Mouse (Mus musculus) limb, embryonic 15.5 days (tissue): ENCODE data around the gene Mtch1. TPM values are rescaled to one million over a fixed set of nuclear protein-coding genes. Genes with fewer than 3 reads are reported as not detected.

Experiments
- ATAC-seq: fragments of 200-750 bp; cut with Nextera tagmentation; 2 replicates; pipeline ENCODE4 v1.8.0; 2017; ENCODE audit warnings: low read depth, moderate TSS enrichment; ENCODE audit not compliant: insufficient number of reproducible peaks, low FRiP score, low TSS enrichment
- H3K27ac ChIP-seq: fragments of 300-500 bp; sonication (generic); 2 replicates; pipeline ENCODE4 v1.5.1; 2015; ENCODE audit warnings: moderate library complexity, mild to moderate bottlenecking, inconsistent platforms
- H3K27me3 ChIP-seq: fragments of 300-500 bp; sonication (generic); 2 replicates; pipeline ENCODE4 v1.6.1; 2015; ENCODE audit warnings: inconsistent platforms
- H3K36me3 ChIP-seq: fragments of 300-500 bp; sonication (generic); 2 replicates; pipeline ENCODE4 v1.6.1; 2015; ENCODE audit warnings: inconsistent platforms
- H3K4me1 ChIP-seq: fragments of 300-500 bp; sonication (generic); 2 replicates; pipeline ENCODE4 v1.6.1; 2015; ENCODE audit warnings: inconsistent platforms
- H3K4me2 ChIP-seq: fragments of 300-500 bp; sonication (generic); 2 replicates; pipeline ENCODE4 v1.6.1; 2015; ENCODE audit warnings: mild to moderate bottlenecking, inconsistent platforms
- H3K4me3 ChIP-seq: fragments of 300-500 bp; sonication (generic); 2 replicates; pipeline ENCODE4 v1.5.1; 2015; ENCODE audit warnings: mild to moderate bottlenecking, inconsistent platforms
- H3K9ac ChIP-seq: fragments of 300-500 bp; sonication (generic); 2 replicates; pipeline ENCODE4 v1.6.1; 2015; ENCODE audit warnings: inconsistent platforms
- H3K9me3 ChIP-seq: fragments of 300-500 bp; sonication (generic); 2 replicates; pipeline ENCODE4 v1.6.1; 2016; ENCODE audit warnings: inconsistent platforms
- WGBS: fragments of 180-500 bp; shearing (Covaris S2); methylation state at CpG from one replicate; pipeline ENCODE4 v1.1.7; 2015; 5-methylcytosine and 5-hydroxymethylcytosine counted together
- polyA plus RNA-seq: library from polyadenylated mRNA; unstranded; fragments of >200 nt; fragmentation: Nextera tagmentation; extraction: Ambion mirVana; gene quantifications from 2 replicates; pipeline ENCODE4 v1.2.1, GENCODE M21; 2015

Gene Mtch1
- polyA plus RNA-seq, 1 experiment from 2014 or later = 334 TPM

- H3K27ac ChIP-seq = peak overlapping the region; percentile 54; the same call in 1 of the 2 replicates
- H3K27me3 ChIP-seq = peaks cover 19% of the 10 kb centered on the region; the same call in 1 of the 2 replicates
- no peak for ATAC-seq
- no peaks in the 10 kb centered on the region for H3K9me3 ChIP-seq
- no peak overlapping the region for H3K4me3 ChIP-seq
- H3K4me2 ChIP-seq = no peak overlapping the region
- no peaks in the 10 kb centered on the region for H3K36me3 ChIP-seq
- H3K9ac ChIP-seq = no peak overlapping the region
- WGBS = 55% methylated on average over 9 of the region's 9 CpGs
- H3K4me1 ChIP-seq = peaks cover 14% of the 10 kb centered on the region; the same call in 1 of the 2 replicates
Observed at GRCm38 (mm10) chr17:29315672-29316465, 31.9 kb downstream of the Mtch1 start.

- Histone ChIP-seq H3K27me3 (no peaks in the 10 kb centered on the region), H3K9ac (no peak overlapping the region), H3K4me1 (peaks cover 14% of the 10 kb centered on the region; the same call in 1 of the 2 replicates), H3K9me3 (no peaks in the 10 kb centered on the region), H3K4me2 (no peak overlapping the region), H3K27ac (no peak overlapping the region; the same call in 1 of the 2 replicates), H3K36me3 (no peaks in the 10 kb centered on the region), H3K4me3 (no peak overlapping the region)
- no peak for ATAC-seq
Observed at GRCm38 (mm10) chr17:29313300-29313699, 34.4 kb downstream of the Mtch1 start.

- no peak overlapping the region for H3K4me2 ChIP-seq
- H3K36me3 ChIP-seq = no peaks in the 10 kb centered on the region
- no peaks in the 10 kb centered on the region for H3K9me3 ChIP-seq
- no peak overlapping the region for H3K4me3 ChIP-seq
- WGBS = 82% methylated on average over 2 of the region's 2 CpGs
- H3K27me3 ChIP-seq = no peaks in the 10 kb centered on the region
- peak overlapping the region; percentile 17; the same call in 1 of the 2 replicates for H3K27ac ChIP-seq
- H3K9ac ChIP-seq = no peak overlapping the region
- ATAC-seq = no peak
- peaks cover 16% of the 10 kb centered on the region; the same call in 1 of the 2 replicates for H3K4me1 ChIP-seq
Observed at GRCm38 (mm10) chr17:29312082-29312481, 35.7 kb downstream of the Mtch1 start.

GRCm38 (mm10) chr17:29311602-29312001, 36.1 kb downstream of the Mtch1 start:
- WGBS = 76% methylated on average over 8 of the region's 8 CpGs

GRCm38 (mm10) chr17:29310056-29310623, 37.6 kb downstream of the Mtch1 start:
- no peak overlapping the region for H3K9ac ChIP-seq
- peaks cover 19% of the 10 kb centered on the region for H3K4me1 ChIP-seq
- no peaks in the 10 kb centered on the region for H3K27me3 ChIP-seq
- H3K9me3 ChIP-seq = no peaks in the 10 kb centered on the region
- H3K4me3 ChIP-seq = no peak overlapping the region
- WGBS = 56% methylated on average over 21 of the region's 21 CpGs
- H3K4me2 ChIP-seq = no peak overlapping the region
- no peak overlapping the region for H3K27ac ChIP-seq
- ATAC-seq = no peak
- H3K36me3 ChIP-seq = no peaks in the 10 kb centered on the region

More at GRCm38 (mm10) chr17:29311602-29312001, 36.1 kb downstream of the Mtch1 start:
- Histone ChIP-seq H3K27ac (peak overlapping the region; percentile 17; the same call in 1 of the 2 replicates), H3K4me3 (no peak overlapping the region), H3K36me3 (no peaks in the 10 kb centered on the region), H3K4me1 (peaks cover 13% of the 10 kb centered on the region; the same call in 1 of the 2 replicates), H3K4me2 (no peak overlapping the region), H3K27me3 (no peaks in the 10 kb centered on the region), H3K9ac (no peak overlapping the region), H3K9me3 (no peaks in the 10 kb centered on the region)
- ATAC-seq = no peak

- 47% methylated on average over 7 of the region's 7 CpGs for WGBS
- peak overlapping the region; percentile 69; the same call in 1 of the 2 replicates for H3K27ac ChIP-seq
- H3K9me3 ChIP-seq = no peaks in the 10 kb centered on the region
- ATAC-seq = no peak
- H3K27me3 ChIP-seq = no peaks in the 10 kb centered on the region
- no peak overlapping the region for H3K4me3 ChIP-seq
- peaks cover 14% of the 10 kb centered on the region for H3K36me3 ChIP-seq
- H3K4me2 ChIP-seq = 0 out of 2 replicates have a peak overlapping the region, but pooled peaks have one; percentile 31
- H3K4me1 ChIP-seq = peaks cover 43% of the 10 kb centered on the region
- H3K9ac ChIP-seq = no peak overlapping the region
Observed at GRCm38 (mm10) chr17:29305871-29306270, 41.9 kb downstream of the Mtch1 start.

- no peaks in the 10 kb centered on the region for H3K27me3 ChIP-seq
- WGBS = 9% methylated on average over 15 of the region's 15 CpGs
- no peak overlapping the region for H3K9ac ChIP-seq
- peak overlapping the region; percentile 31 for H3K4me2 ChIP-seq
- H3K9me3 ChIP-seq = no peaks in the 10 kb centered on the region
- ATAC-seq = 0 out of 2 replicates have a peak, but pooled peaks have one; percentile 38
- no peak overlapping the region for H3K4me3 ChIP-seq
- peak overlapping the region; percentile 69 for H3K27ac ChIP-seq
- H3K36me3 ChIP-seq = peaks cover 19% of the 10 kb centered on the region
- peaks cover 41% of the 10 kb centered on the region for H3K4me1 ChIP-seq
Observed at GRCm38 (mm10) chr17:29305058-29305806, 42.5 kb downstream of the Mtch1 start.

- Histone ChIP-seq H3K9ac (no peak overlapping the region), H3K36me3 (peaks cover 26% of the 10 kb centered on the region), H3K27me3 (no peaks in the 10 kb centered on the region), H3K9me3 (no peaks in the 10 kb centered on the region), H3K4me1 (peaks cover 38% of the 10 kb centered on the region), H3K4me2 (0 out of 2 replicates have a peak overlapping the region, but pooled peaks have one; percentile 7), H3K4me3 (no peak overlapping the region), H3K27ac (peak overlapping the region; percentile 69)
- ATAC-seq = no peak
- 40% methylated on average over 13 of the region's 13 CpGs for WGBS
Observed at GRCm38 (mm10) chr17:29304376-29305057, 43.2 kb downstream of the Mtch1 start.

GRCm38 (mm10) chr17:29303856-29304255, 43.9 kb downstream of the Mtch1 start:
- Histone ChIP-seq H3K9ac (no peak overlapping the region), H3K4me1 (peaks cover 38% of the 10 kb centered on the region), H3K36me3 (peaks cover 30% of the 10 kb centered on the region), H3K4me2 (no peak overlapping the region), H3K27me3 (no peaks in the 10 kb centered on the region), H3K9me3 (no peaks in the 10 kb centered on the region), H3K27ac (peak overlapping the region; percentile 69), H3K4me3 (no peak overlapping the region)
- no peak for ATAC-seq
- 78% methylated on average over 3 of the region's 3 CpGs for whole genome bisulfite sequencing

- Histone ChIP-seq H3K9ac (no peak overlapping the region), H3K4me3 (no peak overlapping the region), H3K4me1 (peaks cover 38% of the 10 kb centered on the region), H3K36me3 (peaks cover 35% of the 10 kb centered on the region), H3K27me3 (no peaks in the 10 kb centered on the region), H3K4me2 (no peak overlapping the region), H3K9me3 (no peaks in the 10 kb centered on the region), H3K27ac (peak overlapping the region; percentile 24)
- no peak for ATAC-seq
- WGBS = 57% methylated on average over 3 of the region's 3 CpGs
Observed at GRCm38 (mm10) chr17:29303087-29303486, 44.6 kb downstream of the Mtch1 start.

GRCm38 (mm10) chr17:29302149-29302548, 45.6 kb downstream of the Mtch1 start:
- no peak overlapping the region for H3K9ac ChIP-seq
- H3K9me3 ChIP-seq = no peaks in the 10 kb centered on the region
- H3K36me3 ChIP-seq = peaks cover 39% of the 10 kb centered on the region
- no peak overlapping the region for H3K4me2 ChIP-seq
- peaks cover 44% of the 10 kb centered on the region for H3K4me1 ChIP-seq
- no peak overlapping the region for H3K4me3 ChIP-seq
- WGBS = 73% methylated on average over 5 of the region's 5 CpGs
- no peak for ATAC-seq
- no peaks in the 10 kb centered on the region for H3K27me3 ChIP-seq
- no peak overlapping the region for H3K27ac ChIP-seq
